Mouse (Mus musculus) Muller cell, postnatal 12 days (primary cell): ENCODE data around the gene 0610010F05Rik.

ENCODE experiments used
- DNase-seq: peaks from one replicate; pipeline ENCODE4 v3.0.0-alpha.2; 2015; ENCODE audit errors: inconsistent ontology term

0610010F05Rik gene

GRCm38 (mm10) chr11:23565761-23566160 lies 67.7 kb downstream of the 0610010F05Rik start:
- peak; percentile 48 for DNase-seq

DNA sequence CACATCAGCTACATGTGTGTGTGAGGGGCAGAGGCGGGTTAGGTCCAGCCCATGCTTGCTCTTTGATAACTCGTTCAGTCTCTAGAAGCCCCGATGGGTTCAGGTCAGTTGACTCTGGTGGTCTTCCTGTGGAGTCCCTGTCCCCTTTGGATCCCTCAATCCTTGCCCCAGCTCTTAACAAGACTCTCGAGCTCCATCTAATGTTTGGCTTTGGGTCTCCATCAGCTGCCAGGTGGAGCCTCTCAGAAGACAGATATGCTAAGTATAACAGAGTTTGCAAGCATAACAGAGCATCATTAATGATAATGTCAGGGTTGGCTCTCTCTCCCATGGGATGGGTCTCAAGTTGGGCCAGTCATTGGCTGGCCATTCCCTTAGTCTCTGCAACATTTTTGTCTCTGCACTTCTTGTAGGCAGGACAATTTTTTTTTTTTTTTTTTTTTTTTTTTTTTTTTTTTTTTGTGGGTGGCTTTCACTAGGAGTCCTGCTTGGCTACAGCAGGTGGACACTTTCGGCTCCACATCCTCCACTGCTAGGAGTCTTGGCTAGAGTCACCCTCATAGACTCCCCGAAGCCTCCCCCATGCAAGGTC lies 76.3 kb downstream of the 0610010F05Rik start:
- DNase-seq, result no peak

DNA sequence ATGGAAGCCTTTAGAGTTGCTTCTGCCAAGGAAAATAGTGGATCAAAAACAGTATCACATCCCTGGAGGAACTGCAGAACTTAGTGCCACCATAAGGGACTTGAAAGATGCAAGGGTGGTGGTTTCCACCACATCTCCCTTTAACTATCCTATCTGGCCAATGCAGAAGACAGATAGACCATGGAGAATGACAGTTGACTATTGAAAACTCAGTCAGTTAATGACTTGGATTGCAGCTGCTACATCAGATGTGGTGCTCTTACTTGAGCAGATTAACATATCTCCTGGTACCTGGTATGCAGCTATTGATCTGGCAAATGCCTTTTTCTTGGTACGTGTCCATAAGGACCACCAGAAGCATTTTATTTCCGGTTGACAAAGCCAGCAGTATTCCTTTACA lies 96.0 kb downstream of the 0610010F05Rik start:
- DNase-seq, result no peak

- no peak for DNase-seq
Measured at GRCm38 (mm10) chr11:23520473-23521205, 112.8 kb downstream of the 0610010F05Rik start, which contains the start of gene 1700093K21Rik. TSS of gene 1700093K21Rik (minus strand) at chr11:23521155.

GRCm38 (mm10) chr11:23518981-23519380 lies 114.5 kb downstream of the 0610010F05Rik start:
- DNase-seq, result peak; percentile 2

- DNase-seq, result no peak
Measured at GRCm38 (mm10) chr11:23515315-23515714, 118.1 kb downstream of the 0610010F05Rik start.
